Mouse (Mus musculus) embryonic facial prominence, embryonic 12.5 days (tissue): ENCODE data around the gene Tollip. TPM values are rescaled to one million over a fixed set of nuclear protein-coding genes. Genes with fewer than 3 reads are reported as not detected.
A peak's percentile ranks its signal among the peaks of the same experiment; 100 is the strongest.
"Not testable (repeated sequence)": the region's sequence is repeated elsewhere in the genome, so short reads cannot be mapped to it uniquely, and the experiment has no call there.

Experiments used
- ATAC-seq: fragments of 200-750 bp; cut with Nextera tagmentation; 2 replicates; pipeline ENCODE4 v1.8.0; 2017; ENCODE audit not compliant: insufficient number of reproducible peaks, insufficient read depth, low FRiP score, low TSS enrichment
- H3K27ac ChIP-seq: fragments of 300-500 bp; sonication (generic); 2 replicates; pipeline ENCODE4 v1.5.1; 2016; ENCODE audit warnings: mild to moderate bottlenecking
- H3K27me3 ChIP-seq: fragments of 300-500 bp; sonication (generic); 2 replicates; pipeline ENCODE4 v1.6.1; 2016; ENCODE audit warnings: mild to moderate bottlenecking, moderate library complexity
- H3K36me3 ChIP-seq: fragments of 300-500 bp; sonication (generic); 2 replicates; pipeline ENCODE4 v1.6.1; 2016; ENCODE audit warnings: mild to moderate bottlenecking
- H3K4me1 ChIP-seq: fragments of 300-500 bp; sonication (generic); 2 replicates; pipeline ENCODE4 v1.6.1; 2016
- H3K4me2 ChIP-seq: fragments of 300-500 bp; sonication (generic); replicated peaks from 2 replicates; pipeline ENCODE4 v1.6.1; 2016; ENCODE audit warnings: mild to moderate bottlenecking, moderate library complexity
- H3K4me3 ChIP-seq: fragments of 300-500 bp; sonication (generic); 2 replicates; pipeline ENCODE4 v1.5.1; 2016; ENCODE audit warnings: mild to moderate bottlenecking
- H3K9ac ChIP-seq: fragments of 300-500 bp; sonication (generic); 2 replicates; pipeline ENCODE4 v1.6.1; 2016; ENCODE audit warnings: mild to moderate bottlenecking, moderate library complexity
- H3K9me3 ChIP-seq: fragments of 300-500 bp; sonication (generic); 2 replicates; pipeline ENCODE4 v1.6.1; 2016; ENCODE audit warnings: mild to moderate bottlenecking, moderate library complexity
- WGBS: fragments of 180-500 bp; shearing (Covaris S2); methylation state at CpG from one replicate; pipeline ENCODE4 v1.1.7; 2016; 5-methylcytosine and 5-hydroxymethylcytosine counted together
- polyA plus RNA-seq: library from polyadenylated mRNA; unstranded; fragments of >200 nt; fragmentation: Nextera tagmentation; extraction: Ambion mirVana; gene quantifications from 2 replicates; pipeline ENCODE4 v1.2.1, GENCODE M21; 2016

The Tollip gene
- polyA plus RNA-seq, 1 experiment from 2014 or later = 45.7 TPM

GRCm38 (mm10) chr7:141924917-141925316, 6.6 kb upstream of the Tollip start:
- Histone ChIP-seq H3K4me3 (no peak overlapping the region), H3K27me3 (no peaks in the 10 kb centered on the region), H3K9ac (no peak overlapping the region), H3K36me3 (no peaks in the 10 kb centered on the region), H3K4me2 (no peak overlapping the region), H3K27ac (no peak overlapping the region), H3K9me3 (no peaks in the 10 kb centered on the region), H3K4me1 (no peaks in the 10 kb centered on the region)
- 11% methylated on average over 7 of the region's 7 CpGs for WGBS
- ATAC-seq = no peak

DNA sequence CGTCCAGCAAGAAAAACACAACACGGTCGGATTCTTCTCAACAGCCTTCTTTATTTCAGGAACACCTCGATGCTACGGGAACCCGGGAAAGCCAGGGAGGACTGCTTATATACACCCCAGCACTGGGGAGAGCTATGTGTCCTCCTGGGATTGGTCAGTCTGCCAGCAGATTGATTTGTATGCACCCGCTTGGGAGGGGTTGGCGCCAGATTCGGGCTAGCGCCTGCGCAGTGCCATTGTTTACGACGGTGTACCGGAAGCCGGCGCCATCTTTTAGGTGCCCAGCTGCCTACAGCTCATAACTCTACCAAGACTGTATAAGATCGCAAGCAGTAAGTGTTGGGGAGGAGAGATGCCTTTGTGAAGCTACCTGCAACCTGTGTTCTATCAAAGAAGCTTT, 5.8 kb upstream of the Tollip start:
- not testable (repeated sequence) for H3K4me3 ChIP-seq, H3K9me3 ChIP-seq, H3K36me3 ChIP-seq, H3K27ac ChIP-seq, H3K27me3 ChIP-seq, H3K9ac ChIP-seq, ATAC-seq, H3K4me2 ChIP-seq, H3K4me1 ChIP-seq
- 93% methylated on average over 17 of the region's 17 CpGs for WGBS

GRCm38 (mm10) chr7:141911305-141911704, 7.0 kb downstream of the Tollip start:
- WGBS = 56% methylated on average over 3 of the region's 3 CpGs
- H3K27me3 ChIP-seq = no peaks in the 10 kb centered on the region
- 0 out of 2 replicates have a peak, but pooled peaks cover 11% of the 10 kb centered on the region for H3K4me1 ChIP-seq
- H3K4me3 ChIP-seq = no peak overlapping the region
- no peaks in the 10 kb centered on the region for H3K9me3 ChIP-seq
- H3K4me2 ChIP-seq = no peak overlapping the region
- no peak for ATAC-seq
- no peak overlapping the region for H3K9ac ChIP-seq
- no peaks in the 10 kb centered on the region for H3K36me3 ChIP-seq
- no peak overlapping the region for H3K27ac ChIP-seq

DNA sequence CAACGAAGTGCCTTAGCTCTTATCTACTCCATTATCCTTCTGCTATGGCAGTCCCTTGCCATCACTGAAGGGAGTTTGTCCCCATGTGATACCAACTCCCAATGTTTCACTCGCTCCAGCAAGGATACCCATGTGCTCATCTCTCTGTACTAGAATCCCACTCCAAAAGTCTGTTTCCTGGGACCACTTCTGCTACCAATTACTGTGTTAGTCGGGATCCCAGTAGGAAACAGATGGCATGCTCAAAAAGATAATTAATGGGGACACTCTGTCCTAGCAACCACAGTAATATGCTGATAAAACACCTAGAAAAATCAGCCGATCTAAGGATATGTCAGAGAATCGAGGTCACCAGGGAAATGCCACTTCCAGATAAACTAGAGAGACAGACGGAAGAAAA, 9.7 kb downstream of the Tollip start:
- Histone ChIP-seq H3K27me3 (peaks cover 5% of the 10 kb centered on the region; the same call in 1 of the 2 replicates), H3K4me2 (no peak overlapping the region), H3K9ac (no peak overlapping the region), H3K9me3 (no peaks in the 10 kb centered on the region), H3K27ac (no peak overlapping the region), H3K36me3 (no peaks in the 10 kb centered on the region), H3K4me3 (no peak overlapping the region), H3K4me1 (0 out of 2 replicates have a peak, but pooled peaks cover 11% of the 10 kb centered on the region)
- no peak for ATAC-seq
- WGBS = 63% methylated on average over 6 of the region's 6 CpGs

GRCm38 (mm10) chr7:141902791-141903190, 15.5 kb downstream of the Tollip start:
- Histone ChIP-seq H3K4me1 (peaks cover 15% of the 10 kb centered on the region), H3K9ac (peak overlapping the region; percentile 50), H3K36me3 (no peaks in the 10 kb centered on the region), H3K27ac (peak overlapping the region; percentile 54; the same call in 1 of the 2 replicates), H3K27me3 (peaks cover 5% of the 10 kb centered on the region; the same call in 1 of the 2 replicates), H3K4me3 (peak overlapping the region; percentile 77), H3K4me2 (peak overlapping the region; percentile 67), H3K9me3 (no peaks in the 10 kb centered on the region)
- ATAC-seq = no peak
- WGBS = 71% methylated on average over 4 of the region's 4 CpGs

- peaks cover 15% of the 10 kb centered on the region for H3K4me1 ChIP-seq
- H3K4me3 ChIP-seq = peak overlapping the region; percentile 77
- peak overlapping the region; percentile 87 for H3K9ac ChIP-seq
- no peaks in the 10 kb centered on the region for H3K9me3 ChIP-seq
- WGBS = under 1% methylated on average over 44 of the region's 44 CpGs
- peak overlapping the region; percentile 67 for H3K4me2 ChIP-seq
- H3K27me3 ChIP-seq = peaks cover 5% of the 10 kb centered on the region; the same call in 1 of the 2 replicates
- ATAC-seq = peak; percentile 94
- H3K27ac ChIP-seq = peak overlapping the region; percentile 54; the same call in 1 of the 2 replicates
- no peaks in the 10 kb centered on the region for H3K36me3 ChIP-seq
These were observed 16.0 kb downstream of the Tollip start for GRCm38 (mm10) chr7:141902269-141902729.

GRCm38 (mm10) chr7:141901825-141902224, 16.5 kb downstream of the Tollip start:
- H3K27ac ChIP-seq = peak overlapping the region; percentile 47; the same call in 1 of the 2 replicates
- H3K27me3 ChIP-seq = peaks cover 5% of the 10 kb centered on the region; the same call in 1 of the 2 replicates
- no peaks in the 10 kb centered on the region for H3K36me3 ChIP-seq
- peak; percentile 42; the same call in 1 of the 2 replicates for ATAC-seq
- peak overlapping the region; percentile 77 for H3K4me3 ChIP-seq
- no peaks in the 10 kb centered on the region for H3K9me3 ChIP-seq
- WGBS = under 1% methylated on average over 16 of the region's 16 CpGs
- peaks cover 15% of the 10 kb centered on the region for H3K4me1 ChIP-seq
- peak overlapping the region; percentile 67 for H3K4me2 ChIP-seq
- H3K9ac ChIP-seq = peak overlapping the region; percentile 87

DNA sequence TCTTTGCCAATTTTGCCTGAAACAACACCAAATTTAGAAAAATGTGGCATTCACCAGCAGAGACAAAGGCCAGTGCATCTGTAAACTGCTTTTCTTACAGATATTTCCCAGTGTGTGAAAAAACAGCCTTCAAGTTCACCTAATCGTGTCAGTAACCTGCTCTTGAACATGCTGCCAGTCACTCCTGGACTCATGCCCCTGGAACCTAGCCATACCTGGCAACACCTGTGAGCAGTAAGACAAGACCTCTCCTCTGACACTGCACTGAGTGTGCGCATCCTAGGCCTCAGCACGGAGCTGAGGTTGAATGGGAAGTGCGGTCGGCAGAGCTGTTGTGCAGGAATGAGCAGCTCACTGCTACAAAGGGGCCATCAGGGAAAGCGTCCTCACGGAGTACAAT, 26.2 kb downstream of the Tollip start:
- 94% methylated on average over 7 of the region's 7 CpGs for WGBS
- no peak overlapping the region for H3K4me3 ChIP-seq
- no peak for ATAC-seq

GRCm38 (mm10) chr7:141878813-141879212, 39.5 kb downstream of the Tollip start:
- Histone ChIP-seq H3K4me2 (no peak overlapping the region), H3K4me3 (no peak overlapping the region), H3K27me3 (no peaks in the 10 kb centered on the region), H3K27ac (no peak overlapping the region), H3K36me3 (peaks cover 63% of the 10 kb centered on the region), H3K4me1 (no peaks in the 10 kb centered on the region), H3K9me3 (no peaks in the 10 kb centered on the region), H3K9ac (no peak overlapping the region)
- no peak for ATAC-seq
- whole genome bisulfite sequencing = 92% methylated on average over 2 of the region's 2 CpGs

More for the DNA sequence above, 26.2 kb downstream of the Tollip start:
- Histone ChIP-seq H3K36me3 (peaks cover 58% of the 10 kb centered on the region), H3K27me3 (no peaks in the 10 kb centered on the region), H3K9ac (no peak overlapping the region), H3K4me2 (no peak overlapping the region), H3K9me3 (no peaks in the 10 kb centered on the region), H3K4me1 (no peaks in the 10 kb centered on the region), H3K27ac (no peak overlapping the region)

GRCm38 (mm10) chr7:141874891-141875290, 43.4 kb downstream of the Tollip start:
- no peaks in the 10 kb centered on the region for H3K9me3 ChIP-seq
- WGBS = 85% methylated on average over 5 of the region's 5 CpGs
- H3K36me3 ChIP-seq = peaks cover 45% of the 10 kb centered on the region
- no peaks in the 10 kb centered on the region for H3K27me3 ChIP-seq
- H3K27ac ChIP-seq = no peak overlapping the region
- H3K4me3 ChIP-seq = no peak overlapping the region
- no peaks in the 10 kb centered on the region for H3K4me1 ChIP-seq
- no peak overlapping the region for H3K4me2 ChIP-seq
- no peak overlapping the region for H3K9ac ChIP-seq
- no peak for ATAC-seq

DNA sequence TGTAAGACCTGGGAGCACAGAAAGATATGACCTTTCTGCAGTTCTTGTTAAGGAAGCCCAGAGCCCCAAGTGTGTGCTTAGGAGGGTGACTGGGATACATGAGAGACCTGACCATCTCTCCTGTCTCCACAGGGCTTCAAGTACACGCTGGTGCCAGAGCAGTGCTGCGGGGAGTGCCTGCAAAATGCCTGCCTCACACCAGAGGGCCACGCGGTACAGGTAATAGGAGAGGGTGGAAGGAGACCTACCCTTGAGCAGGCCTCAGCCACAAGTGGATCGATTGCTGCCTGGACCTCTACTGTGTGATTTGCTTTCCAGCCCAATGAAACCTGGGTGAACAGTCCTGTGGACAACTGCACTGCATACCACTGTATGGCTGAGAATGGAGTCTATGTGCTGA, 47.8 kb downstream of the Tollip start:
- no peaks in the 10 kb centered on the region for H3K27me3 ChIP-seq
- peaks cover 28% of the 10 kb centered on the region for H3K36me3 ChIP-seq
- no peak overlapping the region for H3K4me2 ChIP-seq
- H3K4me3 ChIP-seq = no peak overlapping the region
- ATAC-seq = no peak
- H3K9me3 ChIP-seq = no peaks in the 10 kb centered on the region
- H3K9ac ChIP-seq = no peak overlapping the region
- no peaks in the 10 kb centered on the region for H3K4me1 ChIP-seq
- H3K27ac ChIP-seq = no peak overlapping the region
- 73% methylated on average over 5 of the region's 5 CpGs for WGBS

DNA sequence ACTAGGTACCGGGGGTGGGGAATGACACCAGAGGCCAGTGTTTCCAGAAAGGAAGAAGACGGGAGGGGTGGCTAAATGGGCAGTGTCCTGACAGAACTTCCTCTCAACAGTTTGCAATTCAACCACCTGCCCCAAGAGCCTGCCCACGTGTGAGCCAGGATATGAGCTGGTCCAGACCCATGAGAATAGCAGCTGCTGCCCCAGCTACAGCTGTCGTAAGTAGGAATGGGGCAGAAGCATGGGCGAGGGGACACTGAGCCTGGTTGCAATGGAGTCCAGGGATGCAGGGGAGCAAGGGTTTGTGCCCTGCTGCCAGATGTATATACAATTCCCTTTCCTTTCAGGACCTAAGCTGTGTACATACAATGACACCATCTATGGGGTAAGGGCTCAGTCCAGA, 48.7 kb downstream of the Tollip start:
- Histone ChIP-seq H3K9me3 (no peaks in the 10 kb centered on the region), H3K4me3 (no peak overlapping the region), H3K27me3 (no peaks in the 10 kb centered on the region), H3K36me3 (peaks cover 22% of the 10 kb centered on the region), H3K4me2 (no peak overlapping the region), H3K9ac (no peak overlapping the region), H3K4me1 (no peaks in the 10 kb centered on the region), H3K27ac (no peak overlapping the region)
- no peak for ATAC-seq
- WGBS = 72% methylated on average over 5 of the region's 5 CpGs
